Mouse (Mus musculus) Patski (cell line): Measurements from ENCODE around the gene Cdkn1b. TPM values are rescaled to one million over a fixed set of nuclear protein-coding genes. Genes with fewer than 3 reads are reported as not detected.
A peak's percentile ranks its signal among the peaks of the same experiment; 100 is the strongest.

Experiments used
- ATAC-seq: fragments of 100-300 bp; one replicate; pipeline ENCODE4 v1.8.0; 2021
- CTCF ChIA-PET: fragments of 350-600 bp; sonication (Branson Sonifier 250); formaldehyde crosslinking; loops from one replicate; lab custom pipeline; 2022; ENCODE audit warnings: inconsistent platforms; lab: Charles Lee
- POLR2A ChIA-PET: fragments of 350-600 bp; sonication (Branson Sonifier 250); formaldehyde crosslinking; loops from one replicate; lab custom pipeline; 2022; ENCODE audit warnings: antibody characterized with exemption, inconsistent platforms; lab: Charles Lee
- DNase-seq: peaks from one replicate; pipeline ENCODE4 v3.0.0-alpha.2; 2011; ENCODE audit warnings: low read depth, low spot score
- H3K27me3 ChIP-seq: fragments of 371-371 bp; one replicate; pipeline ENCODE4 v1.5.1; 2021
- CTCF ChIP-seq: fragments of 100-300 bp; IDR thresholded peaks from one replicate; pipeline ENCODE4 v1.5.1; 2021
- in situ Hi-C: fragments of 300-500 bp; cut with MboI; formaldehyde crosslinking; loops from 3 replicates; pipeline ENCODE4 v1.11.1; 2018; ENCODE audit warnings: low pct_unique_long_range_greater_than_20kb, mixed read lengths
- polyA plus RNA-seq: library from polyadenylated mRNA; unstranded; gene quantifications from one replicate; pipeline ENCODE4 v1.2.3, GENCODE M21; 2021

The Cdkn1b gene
- polyA plus RNA-seq, 1 experiment from 2014 or later: 76.0 TPM

DNA sequence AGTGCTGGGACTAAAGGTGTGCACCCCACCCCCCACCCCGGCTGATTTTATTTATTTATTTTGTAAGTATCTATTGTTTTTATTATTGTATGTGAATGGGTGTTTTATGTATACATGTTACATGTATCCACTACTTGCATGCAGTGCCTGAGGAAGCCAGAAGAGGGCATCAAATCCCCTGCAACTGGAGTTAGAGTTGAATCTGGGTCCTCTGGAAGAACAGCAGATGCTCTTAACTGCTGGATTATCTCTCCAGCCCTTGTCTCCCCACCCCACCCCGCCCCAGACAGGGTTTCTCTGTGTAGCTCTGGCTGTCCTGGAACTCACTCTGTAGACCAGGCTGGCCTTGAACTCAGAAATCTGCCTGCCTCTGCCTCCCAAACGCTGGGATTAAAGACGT is 36.2 kb downstream of the Cdkn1b start:
- in situ Hi-C loops: no loop called here
- ChIA-PET CTCF (no interaction called here), POLR2A (no interaction called here)
- no peak for TF ChIP-seq CTCF
- ATAC-seq: no peak
- no peaks in the 10 kb centered on the region for H3K27me3 ChIP-seq
- DNase-seq: no peak

GRCm38 (mm10) chr6:134961286-134961685 is 41.1 kb downstream of the Cdkn1b start:
- ATAC-seq (no peak), DNase-seq (no peak)
- in situ Hi-C loops: no loop called here
- ChIA-PET POLR2A (interaction anchor here (0.6 kb wide), 1 partner anchor 16 kb away, joined by 5 read pairs; no protein-coding TSS in a partner anchor), CTCF (interaction anchor here (1.2 kb wide), 1 partner anchor 9 kb away, joined by 3 read pairs; no protein-coding TSS in a partner anchor)
- no peak for TF ChIP-seq CTCF
- no peaks in the 10 kb centered on the region for H3K27me3 ChIP-seq

DNA sequence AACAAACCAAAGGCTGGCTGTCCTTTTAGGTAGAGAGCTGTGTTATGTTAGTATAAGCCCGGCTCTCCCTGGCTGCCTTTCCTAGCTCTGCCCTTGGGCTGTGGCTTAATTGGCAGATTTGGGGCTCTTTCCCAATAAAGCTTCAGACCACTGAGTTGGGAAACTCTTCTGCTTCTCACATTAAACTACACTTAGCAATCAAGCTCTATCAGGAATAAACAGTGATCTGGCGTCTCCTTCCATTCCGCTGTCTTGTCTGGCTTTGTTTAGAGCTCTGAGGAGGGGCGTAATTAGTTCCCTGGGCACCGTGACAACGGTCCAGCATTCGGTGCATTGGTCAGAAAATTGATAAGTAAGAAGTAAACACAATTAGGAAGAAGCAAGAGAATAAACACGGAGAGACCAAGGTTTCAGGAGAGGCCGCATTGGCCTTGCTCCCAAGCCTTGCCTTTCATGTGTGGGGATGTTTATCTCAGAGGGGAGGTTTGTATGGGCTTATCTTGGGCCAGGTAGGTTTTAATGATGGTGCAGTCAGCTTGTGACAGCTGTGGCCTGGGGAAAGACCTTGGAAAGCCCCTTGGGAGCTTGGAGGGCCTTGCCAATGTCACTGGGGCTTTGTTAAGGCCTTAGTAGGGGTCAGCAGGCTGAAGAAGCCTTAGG is 41.8 kb downstream of the Cdkn1b start:
- in situ Hi-C loops: no loop called here
- TF ChIP-seq CTCF: no peak
- H3K27me3 ChIP-seq: no peaks in the 10 kb centered on the region
- ChIA-PET POLR2A (interaction anchor here (0.6 kb wide), 2 partner anchors 15 to 205 kb away, joined by 3 to 5 read pairs; no protein-coding TSS in a partner anchor), CTCF (interaction anchor here (1.2 kb wide), 1 partner anchor 10 kb away, joined by 3 read pairs; no protein-coding TSS in a partner anchor)
- DNase-seq (no peak), ATAC-seq (no peak)

GRCm38 (mm10) chr6:134962518-134962893 is 42.3 kb downstream of the Cdkn1b start:
- TF ChIP-seq CTCF: no peak
- H3K27me3 ChIP-seq: no peaks in the 10 kb centered on the region
- ChIA-PET CTCF (interaction anchor here (1.2 kb wide), 1 partner anchor 11 kb away, joined by 3 read pairs; no protein-coding TSS in a partner anchor), POLR2A (interaction anchor here (0.6 kb wide), 1 partner anchor 206 kb away, joined by 3 read pairs; no protein-coding TSS in a partner anchor)
- DNase-seq (no peak), ATAC-seq (no peak)
- in situ Hi-C loops: no loop called here

DNA sequence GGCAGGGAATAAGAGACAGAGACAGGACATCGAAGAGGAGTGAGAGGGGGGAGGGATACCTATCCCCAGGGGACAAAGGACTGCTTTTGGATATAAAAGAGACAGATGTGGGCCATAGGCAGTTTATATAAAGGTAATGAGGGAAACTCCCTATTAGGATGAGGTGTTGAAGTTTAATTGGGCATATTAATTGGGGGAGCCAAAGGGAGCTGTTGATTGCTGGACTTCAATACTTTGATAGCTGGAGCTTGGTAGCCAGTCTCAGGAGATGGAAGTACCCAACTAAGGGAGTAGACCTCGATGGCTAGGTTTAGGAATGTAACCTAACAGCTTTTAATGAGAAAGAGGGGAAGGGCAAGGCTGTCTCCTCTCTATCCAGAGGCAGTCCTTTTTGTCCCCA is 43.7 kb downstream of the Cdkn1b start:
- DNase-seq: no peak
- ChIA-PET POLR2A (no interaction called here), CTCF (no interaction called here)
- H3K27me3 ChIP-seq: no peaks in the 10 kb centered on the region
- TF ChIP-seq CTCF: no peak
- ATAC-seq: no peak
- in situ Hi-C loops: no loop called here

DNA sequence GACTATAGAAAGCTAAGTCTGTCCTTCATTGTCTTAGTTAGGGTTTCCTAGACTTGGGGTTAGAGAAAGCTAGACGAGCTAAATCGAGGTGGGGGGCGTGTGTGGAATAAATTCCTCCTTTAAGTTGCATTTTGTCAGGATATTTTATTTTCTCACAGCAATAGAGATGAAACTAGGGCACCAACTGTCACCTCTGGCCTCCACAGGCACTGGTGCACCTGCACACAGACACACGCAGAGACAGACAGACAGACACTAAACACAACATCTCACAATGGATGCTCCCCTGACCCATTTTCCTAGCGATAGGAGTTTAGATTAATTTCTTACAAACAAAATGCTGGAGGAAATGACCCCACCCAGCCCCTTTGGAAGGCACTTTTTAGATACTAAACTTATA is 46.5 kb downstream of the Cdkn1b start:
- ChIA-PET POLR2A (no interaction called here), CTCF (interaction anchor here (1.4 kb wide), 1 partner anchor 9 kb away, joined by 4 read pairs; no protein-coding TSS in a partner anchor)
- DNase-seq (no peak), ATAC-seq (no peak)
- no peak for TF ChIP-seq CTCF
- no peaks in the 10 kb centered on the region for H3K27me3 ChIP-seq
- in situ Hi-C loops: no loop called here

GRCm38 (mm10) chr6:134968326-134968725 is 48.1 kb downstream of the Cdkn1b start:
- POLR2A ChIA-PET: interaction anchor here (0.6 kb wide), 1 partner anchor 20 kb away, joined by 4 read pairs; no protein-coding TSS in a partner anchor
- DNase-seq (no peak), ATAC-seq (peak; percentile 44)
- no peak for TF ChIP-seq CTCF
- CTCF ChIA-PET: no interaction called here
- H3K27me3 ChIP-seq: no peaks in the 10 kb centered on the region
- in situ Hi-C loops: no loop called here

- no peaks in the 10 kb centered on the region for H3K27me3 ChIP-seq
- TF ChIP-seq CTCF: no peak
- ATAC-seq (no peak), DNase-seq (no peak)
- ChIA-PET CTCF (no interaction called here), POLR2A (no interaction called here)
- in situ Hi-C loops: no loop called here
Measured at GRCm38 (mm10) chr6:134969498-134969897, 49.3 kb downstream of the Cdkn1b start.

- ChIA-PET POLR2A (interaction anchor here (0.7 kb wide), 1 partner anchor 708 kb away, joined by 3 read pairs; no protein-coding TSS in a partner anchor), CTCF (interaction anchor here (1.3 to 2.2 kb wide), 2 partner anchors 10 to 12 kb away, joined by 5 to 6 read pairs; partner anchors contain the start of gene Apold1)
- TF ChIP-seq CTCF: no peak
- no peak for ATAC-seq
- in situ Hi-C loops: no loop called here
- no peak for DNase-seq
- H3K27me3 ChIP-seq: no peaks in the 10 kb centered on the region
Measured at GRCm38 (mm10) chr6:134972096-134972495, 51.9 kb downstream of the Cdkn1b start.

Other genes with a start within 250 kb of the Cdkn1b start
- 43.7 TPM for gene Dusp16, start 127.8 kb upstream of the Cdkn1b start, polyA plus RNA-seq
- 19.6 TPM for gene Crebl2, start 90.2 kb upstream of the Cdkn1b start, polyA plus RNA-seq
- 4.2 TPM for gene Gpr19, start 21.8 kb upstream of the Cdkn1b start, polyA plus RNA-seq
- 0.23 TPM for gene Apold1, start 61.3 kb downstream of the Cdkn1b start, polyA plus RNA-seq
- gene Ddx47, start 91.2 kb downstream of the Cdkn1b start, polyA plus RNA-seq: 76.9 TPM
- gene Gprc5a, start 145.2 kb downstream of the Cdkn1b start, polyA plus RNA-seq: 80.0 TPM
- gene Gprc5d, start 197.9 kb downstream of the Cdkn1b start, polyA plus RNA-seq: not detected